ENCODE assay signal across 17 mouse cellular contexts in genomic region chr3:73125143-73125542, GRCm38 (mm10).
"Had no signal": no experiment of that assay in that cellular context is flagged by ENCODE, and none has a peak within 500 bp of the region (broad histone marks: within the 10 kb centered on the region; RNA-seq: fewer than 3 reads in every experiment).

No protein-coding gene starts in this region.

- DNase-seq: kidney, adult 11 months; kidney, adult 9 months; kidney, postnatal 10 days; kidney, postnatal 4 days; lung, embryonic 14.5 days; lung, postnatal 10 days; lung, postnatal 4 days; midbrain, embryonic 14.5 days; right cerebral cortex, adult 18-20 months; right cerebral cortex, postnatal 4 days; spleen, adult 18-20 months had no signal

- H3K4me2 ChIP-seq: limb, embryonic 15.5 days; lung, embryonic 14.5 days; neural tube, embryonic 15.5 days had no signal

- H3K27me3 ChIP-seq: limb, embryonic 15.5 days; neural tube, embryonic 15.5 days had no signal

- H3K36me3 ChIP-seq: limb, embryonic 15.5 days; midbrain, embryonic 10.5 days; neural tube, embryonic 15.5 days had no signal

- H3K4me1 ChIP-seq: limb, embryonic 15.5 days; midbrain, embryonic 10.5 days; neural tube, embryonic 15.5 days had no signal

- H3K9ac ChIP-seq: limb, embryonic 15.5 days; lung, embryonic 14.5 days; neural tube, embryonic 15.5 days had no signal

- H3K9me3 ChIP-seq: limb, embryonic 15.5 days; midbrain, embryonic 10.5 days; neural tube, embryonic 15.5 days had no signal

- H3K27ac ChIP-seq: layer of hippocampus, adult 2 months; left cerebral cortex, adult 2 months; limb, embryonic 15.5 days; midbrain, embryonic 10.5 days; neural tube, embryonic 15.5 days had no signal

- H3K4me3 ChIP-seq: layer of hippocampus, adult 2 months; left cerebral cortex, adult 2 months; limb, embryonic 15.5 days; midbrain, embryonic 10.5 days; myocyte; neural tube, embryonic 15.5 days had no signal
